Mouse (Mus musculus) cortical plate, adult 2 months (tissue): ENCODE results near the gene Selp. TPM values are rescaled to one million over a fixed set of nuclear protein-coding genes. Genes with fewer than 3 reads are reported as not detected.

Source experiments
- H3K27ac ChIP-seq: fragments of 200-500 bp; 2 replicates; pipeline ENCODE4 v1.5.1; 2012; ENCODE audit warnings: low read length, control low read depth, inconsistent platforms; ENCODE audit not compliant: insufficient read depth
- H3K4me1 ChIP-seq: fragments of 200-500 bp; 2 replicates; pipeline ENCODE4 v1.6.1; 2011; ENCODE audit warnings: low read length; ENCODE audit not compliant: control insufficient read depth, insufficient read depth
- H3K4me3 ChIP-seq: fragments of 200-500 bp; 2 replicates; pipeline ENCODE4 v1.5.1; 2011; ENCODE audit warnings: mild to moderate bottlenecking, low read length, control low read depth; ENCODE audit not compliant: insufficient read depth
- CTCF ChIP-seq: fragments of 200-500 bp; IDR thresholded peaks from 2 replicates; pipeline ENCODE4 v1.5.1; 2011; ENCODE audit warnings: mild to moderate bottlenecking, control low read depth, low read length; ENCODE audit not compliant: insufficient read depth; ENCODE audit errors: extremely low read depth
- POLR2A ChIP-seq: fragments of 200-500 bp; IDR thresholded peaks from 2 replicates; pipeline ENCODE4 v1.6.1; 2011; ENCODE audit warnings: mild to moderate bottlenecking, low read length, control low read depth; ENCODE audit not compliant: insufficient read depth; ENCODE audit errors: extremely low read depth
- polyA plus RNA-seq: library from polyadenylated mRNA; depleted of rRNA; stranded (reverse); fragments of >200 nt; gene quantifications from 2 replicates; pipeline ENCODE4 v1.2.3, GENCODE M21; 2012

The Selp gene
- polyA plus RNA-seq, 1 experiment, result 0.02 TPM

DNA sequence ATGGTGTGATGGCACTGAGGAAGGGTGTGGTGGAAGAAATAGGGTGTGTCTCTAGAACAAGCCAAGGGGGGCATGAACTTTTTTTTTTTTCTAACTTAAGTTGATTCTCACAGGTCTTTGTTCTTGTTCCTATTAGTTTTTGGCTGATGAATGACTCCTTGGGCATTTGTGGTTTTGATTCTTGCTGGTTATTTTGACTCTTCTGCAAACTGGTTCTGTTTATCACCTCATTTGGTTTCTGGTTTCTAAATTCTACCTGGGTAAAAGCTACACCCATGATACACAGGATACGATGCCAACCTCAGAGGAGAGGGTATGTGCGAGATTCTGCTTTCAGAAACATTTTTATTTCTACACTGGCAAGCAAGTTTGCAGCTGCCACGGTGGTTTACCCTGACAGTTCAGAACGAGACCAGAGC lies 36.7 kb upstream of the Selp start:
- TF ChIP-seq POLR2A (no peak), CTCF (no peak)
- H3K4me1 ChIP-seq, result no peaks in the 10 kb centered on the region
- H3K27ac ChIP-seq, result no peak overlapping the region
- no peak overlapping the region for H3K4me3 ChIP-seq

- H3K4me1 ChIP-seq, result no peaks in the 10 kb centered on the region
- TF ChIP-seq POLR2A (no peak), CTCF (no peak)
- no peak overlapping the region for H3K4me3 ChIP-seq
- H3K27ac ChIP-seq, result no peak overlapping the region
Observed at GRCm38 (mm10) chr1:164079091-164079490, 36.0 kb upstream of the Selp start.

- TF ChIP-seq CTCF (no peak), POLR2A (no peak)
- no peaks in the 10 kb centered on the region for H3K4me1 ChIP-seq
- no peak overlapping the region for H3K27ac ChIP-seq
- no peak overlapping the region for H3K4me3 ChIP-seq
Observed at GRCm38 (mm10) chr1:164083046-164083445, 32.0 kb upstream of the Selp start.

DNA sequence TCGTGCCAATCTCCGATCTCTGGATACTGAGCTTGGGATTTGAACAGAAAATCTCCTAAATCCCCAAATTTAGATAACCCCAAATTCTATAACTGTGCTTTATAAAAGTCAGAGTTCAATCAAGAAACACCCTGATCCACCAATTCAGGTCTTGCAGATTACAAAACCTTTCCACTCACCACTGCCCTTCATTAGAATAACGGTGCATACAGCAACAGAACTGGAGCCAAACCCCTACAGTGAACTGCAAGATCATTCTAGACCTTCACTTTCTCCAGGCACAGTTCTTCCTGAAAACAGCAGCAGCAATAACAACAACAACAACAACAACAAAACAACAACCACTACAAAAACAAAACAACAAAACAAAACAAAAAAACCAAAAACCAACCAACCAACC lies 28.3 kb upstream of the Selp start:
- Histone ChIP-seq H3K4me3 (no peak overlapping the region), H3K27ac (no peak overlapping the region), H3K4me1 (no peaks in the 10 kb centered on the region)
- no peak for TF ChIP-seq POLR2A
- no peak for TF ChIP-seq CTCF

DNA sequence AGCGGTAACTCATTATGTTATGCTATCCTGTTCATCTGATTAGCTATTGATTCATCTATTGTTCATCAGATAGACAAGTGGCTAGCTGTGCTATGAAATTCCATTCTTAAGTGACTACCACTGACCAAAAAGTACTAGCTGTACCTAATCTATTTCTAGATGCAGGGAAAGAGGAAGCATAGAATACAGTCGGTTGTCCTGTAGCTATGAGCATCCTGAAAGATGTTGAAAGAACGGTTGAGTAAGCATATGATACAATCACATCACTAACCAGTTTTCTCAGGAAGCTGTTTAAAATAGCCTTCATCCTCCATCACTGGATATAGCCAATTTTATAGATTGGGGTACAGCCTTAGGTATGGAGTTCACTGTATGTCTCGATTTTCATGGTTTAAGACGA lies 27.2 kb upstream of the Selp start:
- H3K4me1 ChIP-seq, result no peaks in the 10 kb centered on the region
- no peak overlapping the region for H3K27ac ChIP-seq
- H3K4me3 ChIP-seq, result no peak overlapping the region
- TF ChIP-seq POLR2A (no peak), CTCF (no peak)

- Histone ChIP-seq H3K27ac (no peak overlapping the region), H3K4me1 (no peaks in the 10 kb centered on the region), H3K4me3 (no peak overlapping the region)
- TF ChIP-seq POLR2A (no peak), CTCF (no peak)
Observed at GRCm38 (mm10) chr1:164096780-164097179, 18.3 kb upstream of the Selp start.

DNA sequence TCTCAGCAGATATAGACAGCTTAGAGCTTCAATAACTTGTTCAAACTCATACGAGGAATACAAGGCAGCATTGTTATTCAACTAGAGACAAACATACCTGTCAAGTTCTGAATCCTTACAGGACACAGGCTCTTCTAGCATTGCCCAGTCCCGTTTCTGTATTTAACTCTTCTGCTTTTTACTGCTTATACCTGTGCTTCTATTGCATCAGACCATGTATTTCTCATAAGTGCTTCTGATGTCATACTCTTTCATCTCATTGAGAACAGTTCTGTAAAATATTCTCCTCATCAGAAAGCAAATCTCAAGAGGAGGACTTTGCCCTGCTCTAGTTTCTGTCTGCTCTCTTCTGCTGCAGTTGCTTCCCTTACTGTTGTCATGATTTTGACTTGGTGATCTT lies 17.2 kb upstream of the Selp start:
- H3K4me3 ChIP-seq, result no peak overlapping the region
- no peak overlapping the region for H3K27ac ChIP-seq
- TF ChIP-seq POLR2A (no peak), CTCF (no peak)
- H3K4me1 ChIP-seq, result no peaks in the 10 kb centered on the region

GRCm38 (mm10) chr1:164098372-164098771 lies 16.7 kb upstream of the Selp start:
- no peaks in the 10 kb centered on the region for H3K4me1 ChIP-seq
- no peak overlapping the region for H3K4me3 ChIP-seq
- TF ChIP-seq CTCF, result no peak
- TF ChIP-seq POLR2A, result no peak
- no peak overlapping the region for H3K27ac ChIP-seq

DNA sequence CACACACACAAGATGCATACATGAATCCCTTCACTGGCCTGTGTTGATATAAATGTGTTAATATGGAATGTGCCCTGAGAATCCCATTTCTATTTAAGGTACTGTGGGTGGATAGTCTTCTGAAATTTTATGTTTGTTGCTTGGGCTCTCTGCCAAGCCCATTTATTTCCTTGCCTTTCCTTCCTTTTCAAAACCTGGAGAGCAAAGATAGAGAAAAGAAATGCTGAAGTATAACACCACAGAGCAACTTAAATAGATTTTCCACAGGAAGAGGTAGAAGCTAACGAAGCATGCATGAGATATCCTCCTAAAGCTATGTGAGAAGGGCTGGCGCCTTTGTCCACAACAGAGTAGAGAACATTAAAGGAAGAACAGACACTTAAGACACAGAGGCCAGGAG lies 5.3 kb upstream of the Selp start:
- peaks cover 1% of the 10 kb centered on the region; the same call in 1 of the 2 replicates for H3K4me1 ChIP-seq
- no peak overlapping the region for H3K27ac ChIP-seq
- H3K4me3 ChIP-seq, result no peak overlapping the region
- TF ChIP-seq POLR2A (no peak), CTCF (no peak)

DNA sequence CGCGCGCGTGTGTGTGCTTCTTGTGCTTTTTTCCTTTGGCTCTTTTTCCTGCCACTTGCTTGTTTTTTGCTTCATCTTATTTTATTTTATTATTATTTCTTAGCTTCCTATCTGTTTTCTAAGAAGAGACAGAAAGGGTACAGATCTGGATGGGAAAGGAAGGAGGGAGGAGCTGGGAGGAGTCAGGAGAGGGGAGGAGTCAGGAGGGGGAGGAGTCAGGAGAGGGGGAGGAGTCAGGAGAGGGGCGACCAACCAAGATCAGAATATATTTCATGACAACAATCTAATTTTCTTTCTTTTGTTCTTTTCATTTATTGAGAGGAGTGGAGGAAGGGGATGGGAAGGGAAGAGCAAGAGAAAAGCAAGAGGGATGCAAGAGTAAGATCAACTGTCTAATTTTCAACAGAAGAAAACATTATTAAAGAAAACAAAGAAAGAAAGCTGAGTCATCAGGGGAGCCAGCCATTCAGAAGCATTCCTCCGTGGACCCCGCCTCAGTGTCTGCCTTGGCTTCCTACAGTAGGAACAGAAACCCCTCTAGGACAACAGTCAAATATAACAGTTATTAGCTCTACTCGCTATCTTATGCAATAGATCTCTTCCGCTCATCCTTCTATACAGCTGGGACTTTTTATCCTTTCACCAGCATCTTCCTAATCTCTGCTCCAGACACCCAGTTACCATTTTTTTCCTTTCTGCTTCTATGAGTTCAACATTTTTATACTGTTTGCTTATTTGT lies 4.3 kb upstream of the Selp start:
- peaks cover 1% of the 10 kb centered on the region; the same call in 1 of the 2 replicates for H3K4me1 ChIP-seq
- no peak for TF ChIP-seq POLR2A
- no peak for TF ChIP-seq CTCF
- no peak overlapping the region for H3K27ac ChIP-seq
- no peak overlapping the region for H3K4me3 ChIP-seq
